Mouse (Mus musculus): ENCODE measurements around the gene Gpx5. TPM values are rescaled to one million over a fixed set of nuclear protein-coding genes. Genes with fewer than 3 reads are reported as not detected.

The Gpx5 gene
- polyA plus RNA-seq, 1 experiment from 2014 or later = not detected

DNA sequence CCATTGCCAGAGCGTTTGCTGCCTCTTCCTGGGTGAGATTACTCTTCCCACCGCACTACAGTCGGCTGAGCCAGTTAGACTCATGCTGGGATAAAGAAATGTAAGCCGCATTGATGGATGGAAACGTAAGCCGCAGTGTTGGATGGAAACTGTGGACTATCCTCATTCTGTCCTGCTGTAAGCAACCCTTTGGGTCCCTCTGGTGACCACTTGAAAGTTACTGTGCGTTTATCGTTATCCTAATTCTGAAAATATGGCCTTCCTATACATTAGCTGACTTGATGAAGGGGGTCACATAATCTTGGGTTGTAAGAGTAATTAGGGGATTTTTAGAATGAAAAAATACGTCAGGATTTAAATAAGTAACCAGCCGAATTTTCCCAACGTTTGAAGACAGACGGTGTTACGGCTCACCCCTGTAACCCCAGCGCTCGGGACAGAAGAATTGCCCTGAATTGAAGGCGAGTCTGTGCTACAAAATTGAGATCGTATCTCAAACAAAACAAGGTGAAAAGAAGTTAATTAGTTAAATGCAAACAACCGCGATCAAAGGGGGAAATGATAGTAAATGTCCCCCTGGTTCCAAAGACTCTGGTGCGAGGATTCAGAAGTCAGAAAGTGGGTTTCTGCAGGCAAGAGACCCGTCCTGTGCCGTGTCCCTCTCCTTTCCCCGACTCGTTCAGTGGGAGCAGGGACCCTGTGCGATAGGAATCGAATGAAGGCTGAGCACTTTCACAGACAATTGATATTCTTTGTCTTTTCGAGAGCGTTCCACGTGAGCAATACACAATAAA is 17.3 kb downstream of the Gpx5 start:
- Histone ChIP-seq H3K27ac (ENCODE audit: low read depth, low read length) (no peak overlapping the region), H3K9ac (ENCODE audit: low read depth, low read length) (peak overlapping the region; percentile 31; the same call in 1 of the 2 replicates), H3K4me3 (ENCODE audit: low read depth, low read length) (peak overlapping the region; percentile 57), H3K36me3 (ENCODE audit: control insufficient read depth, insufficient read depth) (no peaks in the 10 kb centered on the region), H3K9me3 (ENCODE audit: control insufficient read depth) (no peaks in the 10 kb centered on the region), H3K4me1 (replicated peaks; ENCODE audit: control insufficient read depth, insufficient read depth, low read length) (no peaks in the 10 kb centered on the region), H3K27me3 (replicated peaks; ENCODE audit: control insufficient read depth, insufficient read depth, low read length) (no peaks in the 10 kb centered on the region; the same call in 1 of the 2 replicates), H3K4me2 (replicated peaks; ENCODE audit: low read depth) (peak overlapping the region; percentile 76)
- peak; percentile 77 for TF ChIP-seq CTCF (IDR thresholded peaks at IDR 0.05; ENCODE audit: low read depth)
- 3% methylated on average over 29 of the region's 29 CpGs for WGBS
- peak; percentile 27; the same call in 1 of the 2 replicates for ATAC-seq

DNA sequence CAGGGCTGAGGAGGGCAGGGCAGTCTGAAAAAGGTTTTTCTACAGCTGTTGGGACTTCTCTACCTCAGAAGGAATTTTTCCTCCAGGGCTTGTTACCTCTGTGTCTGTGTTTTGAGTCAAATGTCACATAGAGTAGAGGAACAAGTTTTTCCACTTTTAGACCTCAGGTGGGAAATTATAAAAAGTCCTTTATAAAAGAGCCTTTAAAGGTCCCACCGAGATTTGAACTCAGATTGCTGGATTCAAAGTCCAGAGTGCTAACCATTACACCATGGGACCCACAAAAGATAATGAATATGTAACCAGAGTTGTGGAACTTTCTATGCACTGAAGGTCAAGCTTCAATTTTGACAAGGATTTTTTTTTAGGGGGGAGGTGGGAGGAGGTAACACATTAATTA is 24.3 kb downstream of the Gpx5 start:
- WGBS = 9% methylated on average over 1 of the region's 1 CpGs
- no peak for ATAC-seq

DNA sequence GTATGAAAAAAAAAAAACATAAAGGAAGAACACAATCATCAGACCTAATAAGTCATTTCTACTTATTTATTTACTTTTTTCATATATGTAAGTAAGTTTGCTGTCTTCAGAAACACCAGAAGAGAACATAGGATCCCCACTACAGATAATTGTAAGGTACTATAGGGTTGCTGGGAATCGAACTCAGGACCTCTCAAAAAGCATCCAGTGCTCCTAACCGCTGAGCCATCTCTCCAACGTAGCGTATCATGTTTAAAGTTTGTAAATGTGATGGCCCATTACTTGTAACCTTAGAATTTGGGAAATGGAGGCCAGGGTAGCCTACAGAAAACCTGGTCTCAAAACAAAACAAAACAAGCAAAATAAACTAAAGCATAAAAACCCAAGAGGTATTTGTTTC is 25.0 kb downstream of the Gpx5 start:
- WGBS = 52% methylated on average over 4 of the region's 4 CpGs
- H3K4me2 ChIP-seq (replicated peaks; ENCODE audit: low read depth) = no peak overlapping the region

More for the DNA sequence above, 24.3 kb downstream of the Gpx5 start:
- Histone ChIP-seq H3K36me3 (ENCODE audit: control insufficient read depth, insufficient read depth) (no peaks in the 10 kb centered on the region), H3K4me1 (replicated peaks; ENCODE audit: control insufficient read depth, insufficient read depth, low read length) (no peaks in the 10 kb centered on the region), H3K9me3 (ENCODE audit: control insufficient read depth) (no peaks in the 10 kb centered on the region), H3K9ac (ENCODE audit: low read depth, low read length) (no peak overlapping the region), H3K4me2 (replicated peaks; ENCODE audit: low read depth) (no peak overlapping the region), H3K27ac (ENCODE audit: low read depth, low read length) (no peak overlapping the region), H3K4me3 (ENCODE audit: low read depth, low read length) (no peak overlapping the region), H3K27me3 (replicated peaks; ENCODE audit: control insufficient read depth, insufficient read depth, low read length) (no peaks in the 10 kb centered on the region)
- TF ChIP-seq CTCF (IDR thresholded peaks at IDR 0.05; ENCODE audit: low read depth) = no peak

DNA sequence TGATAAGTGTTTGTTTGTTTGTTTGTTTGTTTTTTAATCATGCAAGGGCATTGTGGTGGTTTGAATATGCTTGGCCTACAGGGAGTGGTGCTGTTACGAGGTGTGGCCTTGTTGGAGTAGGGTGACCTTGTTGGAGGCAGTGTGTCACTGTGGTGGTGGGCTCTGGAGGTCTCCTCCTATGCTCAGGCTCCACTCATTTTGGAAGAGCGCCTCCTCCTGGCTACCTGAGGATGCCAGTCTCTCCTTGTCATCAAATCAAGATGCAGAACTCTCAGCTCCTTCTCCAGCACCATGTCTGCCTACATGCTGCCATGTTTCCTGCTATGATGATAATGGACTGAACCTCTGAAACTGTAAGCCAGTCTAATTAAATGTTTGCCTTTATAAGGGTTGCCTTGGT is 26.8 kb downstream of the Gpx5 start:
- H3K9ac ChIP-seq (ENCODE audit: low read depth, low read length) = no peak overlapping the region
- no peaks in the 10 kb centered on the region for H3K9me3 ChIP-seq (ENCODE audit: control insufficient read depth)
- 66% methylated on average over 2 of the region's 2 CpGs for WGBS
- no peaks in the 10 kb centered on the region for H3K4me1 ChIP-seq (replicated peaks; ENCODE audit: control insufficient read depth, insufficient read depth, low read length)
- no peak overlapping the region for H3K4me3 ChIP-seq (ENCODE audit: low read depth, low read length)
- no peaks in the 10 kb centered on the region for H3K27me3 ChIP-seq (replicated peaks; ENCODE audit: control insufficient read depth, insufficient read depth, low read length)
- ATAC-seq = no peak
- no peak overlapping the region for H3K4me2 ChIP-seq (replicated peaks; ENCODE audit: low read depth)
- no peak for TF ChIP-seq CTCF (IDR thresholded peaks at IDR 0.05; ENCODE audit: low read depth)
- H3K36me3 ChIP-seq (ENCODE audit: control insufficient read depth, insufficient read depth) = no peaks in the 10 kb centered on the region
- H3K27ac ChIP-seq (ENCODE audit: low read depth, low read length) = no peak overlapping the region

More for the DNA sequence above, 25.0 kb downstream of the Gpx5 start:
- TF ChIP-seq CTCF (IDR thresholded peaks at IDR 0.05; ENCODE audit: low read depth) = no peak
- Histone ChIP-seq H3K4me1 (replicated peaks; ENCODE audit: control insufficient read depth, insufficient read depth, low read length) (no peaks in the 10 kb centered on the region), H3K9me3 (ENCODE audit: control insufficient read depth) (no peaks in the 10 kb centered on the region), H3K36me3 (ENCODE audit: control insufficient read depth, insufficient read depth) (no peaks in the 10 kb centered on the region), H3K27ac (ENCODE audit: low read depth, low read length) (no peak overlapping the region), H3K9ac (ENCODE audit: low read depth, low read length) (no peak overlapping the region), H3K27me3 (replicated peaks; ENCODE audit: control insufficient read depth, insufficient read depth, low read length) (no peaks in the 10 kb centered on the region), H3K4me3 (ENCODE audit: low read depth, low read length) (no peak overlapping the region)
- no peak for ATAC-seq

GRCm38 (mm10) chr13:21264366-21264765 is 28.2 kb downstream of the Gpx5 start:
- WGBS = 7% methylated on average over 11 of the region's 11 CpGs
- no peak for TF ChIP-seq CTCF (IDR thresholded peaks at IDR 0.05; ENCODE audit: low read depth)
- H3K9me3 ChIP-seq (ENCODE audit: control insufficient read depth) = no peaks in the 10 kb centered on the region
- no peak overlapping the region for H3K27ac ChIP-seq (ENCODE audit: low read depth, low read length)
- no peaks in the 10 kb centered on the region for H3K27me3 ChIP-seq (replicated peaks; ENCODE audit: control insufficient read depth, insufficient read depth, low read length)
- no peaks in the 10 kb centered on the region for H3K36me3 ChIP-seq (ENCODE audit: control insufficient read depth, insufficient read depth)
- H3K4me1 ChIP-seq (replicated peaks; ENCODE audit: control insufficient read depth, insufficient read depth, low read length) = 0 out of 2 replicates have a peak, but pooled peaks cover 4% of the 10 kb centered on the region
- peak overlapping the region; percentile 22 for H3K4me3 ChIP-seq (ENCODE audit: low read depth, low read length)
- H3K4me2 ChIP-seq (replicated peaks; ENCODE audit: low read depth) = peak overlapping the region; percentile 57
- ATAC-seq = no peak
- H3K9ac ChIP-seq (ENCODE audit: low read depth, low read length) = no peak overlapping the region

- no peak for TF ChIP-seq CTCF (IDR thresholded peaks at IDR 0.05; ENCODE audit: low read depth)
- H3K4me1 ChIP-seq (replicated peaks; ENCODE audit: control insufficient read depth, insufficient read depth, low read length) = 0 out of 2 replicates have a peak, but pooled peaks cover 4% of the 10 kb centered on the region
- H3K4me3 ChIP-seq (ENCODE audit: low read depth, low read length) = peak overlapping the region; percentile 22
- peak overlapping the region; percentile 57 for H3K4me2 ChIP-seq (replicated peaks; ENCODE audit: low read depth)
- no peak overlapping the region for H3K9ac ChIP-seq (ENCODE audit: low read depth, low read length)
- no peaks in the 10 kb centered on the region for H3K36me3 ChIP-seq (ENCODE audit: control insufficient read depth, insufficient read depth)
- H3K9me3 ChIP-seq (ENCODE audit: control insufficient read depth) = no peaks in the 10 kb centered on the region
- 6% methylated on average over 11 of the region's 11 CpGs for WGBS
- ATAC-seq = no peak
- no peak overlapping the region for H3K27ac ChIP-seq (ENCODE audit: low read depth, low read length)
- H3K27me3 ChIP-seq (replicated peaks; ENCODE audit: control insufficient read depth, insufficient read depth, low read length) = 0 out of 2 replicates have a peak, but pooled peaks cover 1% of the 10 kb centered on the region
These were observed 28.6 kb downstream of the Gpx5 start for GRCm38 (mm10) chr13:21263910-21264309.
